Mouse (Mus musculus): ENCODE measurements around the gene Il12a.

Il12a gene

DNA sequence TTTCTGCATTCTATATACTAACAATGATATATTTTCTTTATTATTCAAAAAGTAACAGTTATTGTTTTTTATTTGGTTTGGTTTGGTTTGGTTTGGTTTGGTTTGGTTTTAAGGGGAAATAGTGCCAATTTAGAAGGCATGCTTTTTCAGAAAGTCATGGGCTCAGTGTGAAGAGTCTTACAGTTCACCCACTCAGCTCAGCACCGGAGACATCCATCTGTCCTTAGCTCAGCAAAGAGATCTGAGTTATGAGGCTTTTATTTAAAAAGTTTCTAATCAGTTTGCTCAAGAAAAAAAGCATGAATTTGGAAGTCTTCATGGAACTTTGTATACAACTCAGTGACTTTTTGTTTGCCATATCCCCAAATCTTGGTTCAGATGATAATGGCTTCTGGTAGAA, 6.2 kb upstream of the Il12a start:
- in situ Hi-C loops (cut with MboI, MseI) = no loop called here

DNA sequence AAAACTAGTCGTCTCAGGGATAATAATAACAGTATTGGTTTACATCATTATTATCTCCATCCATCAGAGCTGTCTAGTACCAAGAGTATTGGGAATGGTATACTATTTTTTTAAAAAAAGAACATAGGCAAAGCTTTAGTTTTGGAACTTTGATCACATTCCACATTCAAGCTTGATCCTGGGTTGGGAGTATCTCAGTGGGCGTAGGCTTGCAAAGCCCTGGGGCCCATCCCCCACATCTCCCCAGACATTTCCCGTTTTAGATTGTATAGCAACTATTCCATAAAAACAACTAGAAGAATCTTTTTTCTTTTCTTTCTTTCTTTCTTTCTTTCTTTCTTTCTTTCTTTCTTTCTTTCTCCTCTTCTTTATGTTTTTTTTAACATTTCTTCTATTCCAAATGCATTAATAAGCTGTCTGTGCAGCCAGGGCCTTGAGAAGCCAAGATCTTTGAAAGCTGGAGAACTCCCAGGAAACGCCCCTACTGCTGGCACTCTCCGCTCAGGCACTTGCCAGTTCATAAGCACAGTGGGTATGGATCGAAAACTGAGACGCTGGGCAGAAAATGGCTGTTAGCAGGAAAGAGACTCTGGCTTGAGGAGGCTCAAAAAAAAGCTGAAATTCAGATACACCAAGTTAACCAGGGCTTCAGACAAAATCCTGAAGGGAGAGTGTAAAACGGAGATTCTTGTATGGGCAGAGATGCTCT, 3.4 kb upstream of the Il12a start:
- in situ Hi-C loops (cut with MboI, MseI) = no loop called here

DNA sequence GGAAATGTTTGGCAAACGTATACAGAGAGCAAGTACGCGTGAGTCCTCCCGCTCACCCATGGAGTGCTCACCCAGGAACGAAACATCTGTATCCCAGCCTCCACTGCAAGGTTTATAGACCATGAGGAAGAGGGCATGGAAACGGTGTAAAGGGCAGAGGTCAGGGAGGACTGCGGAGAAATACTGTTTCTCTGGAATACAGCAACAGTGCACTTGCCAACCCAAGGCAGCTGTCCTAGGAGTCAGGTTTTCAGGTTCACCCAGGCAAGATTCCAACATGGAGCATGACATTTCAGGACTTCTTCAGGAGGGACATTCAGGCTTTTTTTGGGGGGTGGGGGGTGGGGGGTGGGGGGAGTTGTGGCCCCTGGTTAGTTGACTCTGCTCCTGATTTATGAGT, 1.1 kb upstream of the Il12a start:
- in situ Hi-C loops (cut with MboI, MseI) = no loop called here

DNA sequence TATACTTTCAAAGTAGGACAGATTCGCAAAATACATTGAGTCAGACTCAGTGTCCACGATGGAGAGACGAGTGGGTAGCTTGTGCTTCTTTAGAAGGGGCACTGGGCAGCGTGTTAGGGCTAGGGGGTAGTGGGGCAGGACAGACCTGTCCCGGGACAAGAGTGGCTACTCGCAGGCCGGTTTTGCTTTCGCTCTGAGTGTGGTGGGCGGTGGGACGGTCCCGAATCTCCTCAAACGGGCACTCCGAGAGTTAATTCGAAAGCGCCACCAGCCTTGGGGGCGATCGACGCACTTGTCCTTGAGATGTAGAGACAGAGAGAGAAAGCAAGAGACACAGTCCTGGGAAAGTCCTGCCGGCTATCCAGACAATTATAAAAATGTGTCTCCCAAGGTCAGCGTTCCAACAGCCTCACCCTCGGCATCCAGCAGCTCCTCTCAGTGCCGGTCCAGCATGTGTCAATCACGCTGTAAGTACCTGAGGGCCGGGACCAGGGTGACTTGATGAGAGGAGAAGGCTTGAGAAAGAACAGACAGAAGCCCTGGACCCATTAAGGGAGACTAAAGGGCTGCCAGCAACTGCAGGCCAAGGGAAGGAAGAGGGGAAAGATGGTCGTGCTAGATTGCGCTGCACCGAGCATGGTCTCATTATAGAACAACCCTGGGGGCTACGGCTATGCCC, 795 bp downstream of the Il12a start:
- in situ Hi-C loops (cut with MboI, MseI) = no loop called here

DNA sequence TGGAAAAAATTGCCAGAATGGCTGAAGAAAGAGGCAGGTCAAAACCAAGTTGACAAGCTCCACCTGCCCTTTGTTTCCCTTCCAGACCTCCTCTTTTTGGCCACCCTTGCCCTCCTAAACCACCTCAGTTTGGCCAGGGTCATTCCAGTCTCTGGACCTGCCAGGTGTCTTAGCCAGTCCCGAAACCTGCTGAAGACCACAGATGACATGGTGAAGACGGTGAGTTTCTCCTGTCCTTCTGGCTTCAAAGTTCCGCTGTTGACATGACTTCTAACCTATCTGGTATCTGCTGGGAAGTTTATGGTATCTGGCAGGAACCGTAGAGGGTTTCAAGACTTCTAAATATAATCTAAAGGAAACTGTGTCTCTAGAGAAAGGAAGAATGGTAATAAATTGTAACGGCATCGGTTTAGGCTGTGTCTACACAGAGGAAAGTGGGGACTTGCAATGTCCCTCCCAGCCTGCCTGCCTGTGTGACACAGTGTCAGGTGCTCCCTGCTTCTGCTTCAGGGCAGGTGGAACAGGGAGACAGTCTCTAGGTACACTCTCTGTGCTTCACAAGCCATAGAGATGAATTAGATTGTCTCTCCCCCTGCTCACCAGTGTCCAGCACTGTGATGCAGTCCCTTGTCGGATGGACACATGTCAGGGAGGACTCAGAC, 1.6 kb downstream of the Il12a start:
- in situ Hi-C loops (cut with MboI, MseI) = no loop called here

DNA sequence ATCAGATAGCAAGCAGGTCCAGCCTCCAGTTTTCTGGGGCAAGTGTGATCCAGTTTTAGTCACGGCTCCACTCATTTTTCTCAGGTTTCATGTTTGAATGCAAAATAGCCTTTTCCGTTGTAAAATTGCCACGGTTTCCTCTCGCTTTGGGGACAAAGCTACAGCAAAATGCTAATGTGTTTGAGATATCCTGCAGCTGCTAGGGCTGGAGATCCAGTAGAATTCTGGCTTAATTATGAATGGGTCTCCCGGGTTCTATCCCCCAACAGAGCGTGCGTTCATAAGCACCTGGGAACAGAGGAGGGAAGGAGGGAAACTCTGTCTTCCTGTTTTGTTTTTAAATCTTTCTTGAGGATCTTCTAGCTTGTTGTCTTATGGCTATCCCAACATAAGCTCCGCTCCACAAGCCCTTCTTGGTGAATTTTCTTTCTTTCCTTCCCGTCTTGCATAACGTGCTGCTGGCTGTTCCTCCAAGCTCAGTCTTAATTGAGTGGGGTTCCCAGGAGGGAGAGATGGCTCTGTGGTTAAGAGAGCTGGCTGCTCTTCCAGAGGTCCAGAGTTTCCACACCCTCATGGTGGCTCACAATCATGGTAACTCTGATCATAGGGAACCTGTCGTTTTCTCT, 2.3 kb downstream of the Il12a start:
- in situ Hi-C loops (cut with MboI, MseI) = no loop called here

DNA sequence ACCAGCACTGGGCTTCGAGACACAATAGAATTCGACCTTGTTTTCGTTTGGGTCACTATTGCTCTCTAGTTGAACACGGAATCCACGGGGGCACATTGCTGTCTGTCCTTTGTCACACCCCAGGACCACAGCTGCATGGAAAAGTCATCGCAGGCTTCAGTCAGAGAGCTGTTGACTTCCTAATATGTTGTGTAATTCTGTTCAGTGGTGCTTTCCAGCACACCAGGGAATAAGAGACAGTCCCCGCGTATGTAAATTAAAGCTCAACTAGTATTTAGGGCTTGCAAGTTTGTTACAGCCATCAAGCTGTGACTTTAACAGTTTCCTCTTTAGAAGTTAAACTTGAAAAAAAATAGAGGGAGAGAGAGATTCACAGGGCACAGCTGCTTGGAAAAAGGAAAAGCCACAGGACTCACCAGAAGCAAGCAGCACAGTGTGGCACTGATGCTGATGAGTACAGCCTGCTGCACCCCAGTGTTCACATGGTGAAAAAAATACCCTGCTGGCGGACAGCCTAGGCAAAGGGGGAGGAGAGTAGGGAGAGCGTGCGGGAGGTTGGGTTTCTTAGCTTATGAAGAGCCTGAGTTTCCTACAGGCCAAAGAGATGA, 3.1 kb downstream of the Il12a start:
- in situ Hi-C loops (cut with MboI, MseI) = no loop called here

DNA sequence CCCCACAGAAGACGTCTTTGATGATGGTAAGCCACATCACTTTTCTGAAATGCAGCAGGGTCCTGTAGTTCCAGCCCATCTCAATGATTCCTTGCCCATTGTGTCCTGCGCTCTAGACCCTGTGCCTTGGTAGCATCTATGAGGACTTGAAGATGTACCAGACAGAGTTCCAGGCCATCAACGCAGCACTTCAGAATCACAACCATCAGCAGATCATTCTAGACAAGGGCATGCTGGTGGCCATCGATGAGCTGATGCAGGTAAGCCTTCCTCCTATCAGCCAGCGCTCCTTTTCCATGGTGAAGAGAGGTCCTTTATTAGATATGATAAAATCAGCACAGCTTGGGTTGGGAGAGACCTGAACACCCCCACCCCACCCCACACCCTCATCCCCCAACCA, 4.9 kb downstream of the Il12a start:
- in situ Hi-C loops (cut with MboI, MseI) = no loop called here

DNA sequence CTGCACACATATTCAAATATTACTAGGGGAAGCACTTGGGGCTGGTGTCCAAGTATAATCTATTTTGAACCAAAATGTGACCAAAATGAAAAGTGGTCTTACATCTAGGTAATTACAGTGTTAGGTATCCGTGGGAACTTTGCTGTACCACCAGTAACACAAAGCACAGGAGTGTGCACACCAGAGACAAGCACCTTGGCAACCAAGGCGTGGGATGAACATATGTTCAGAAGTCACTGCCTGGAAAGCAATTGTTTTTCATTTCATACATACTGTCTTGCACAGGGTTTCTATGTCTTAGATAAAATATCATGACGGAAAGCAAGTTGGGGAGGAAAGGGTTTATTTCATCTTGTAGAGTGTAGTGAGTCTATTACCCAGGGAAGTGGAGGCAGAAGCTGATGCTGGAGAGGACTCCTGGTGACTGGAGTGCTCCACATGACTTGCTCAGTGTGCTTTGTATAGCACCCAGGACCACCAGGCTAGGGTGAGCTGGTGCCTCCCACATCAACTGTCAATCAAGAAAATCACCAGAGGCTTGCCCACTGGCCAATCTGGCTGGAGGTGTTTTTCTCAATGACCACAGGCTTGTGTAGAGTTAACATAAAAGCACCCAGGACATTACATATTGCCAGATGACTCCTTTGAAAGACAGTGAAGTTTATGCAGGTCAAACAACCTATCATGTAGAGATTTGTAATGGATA, 6.2 kb downstream of the Il12a start:
- in situ Hi-C loops (cut with MboI, MseI) = no loop called here

DNA sequence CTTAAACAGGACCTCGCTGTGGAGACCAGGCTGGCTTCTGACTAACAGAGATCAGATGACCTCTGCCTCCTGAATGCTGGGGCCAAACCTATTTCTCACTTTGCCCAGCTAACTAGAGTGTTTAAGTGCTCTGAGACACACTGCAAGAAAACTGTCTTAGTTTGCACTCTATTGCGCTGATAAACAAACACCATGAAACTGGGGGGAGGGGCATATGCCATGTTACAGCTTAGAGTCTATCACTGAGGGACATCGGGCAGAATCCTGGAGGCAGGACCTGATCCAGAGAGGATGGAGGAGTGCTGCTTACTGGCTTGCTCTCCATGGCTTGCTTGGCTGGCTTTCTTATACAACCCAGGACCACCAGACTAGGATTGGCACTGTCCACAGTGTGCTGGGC, 8.2 kb downstream of the Il12a start:
- in situ Hi-C loops (cut with MboI, MseI) = no loop called here

DNA sequence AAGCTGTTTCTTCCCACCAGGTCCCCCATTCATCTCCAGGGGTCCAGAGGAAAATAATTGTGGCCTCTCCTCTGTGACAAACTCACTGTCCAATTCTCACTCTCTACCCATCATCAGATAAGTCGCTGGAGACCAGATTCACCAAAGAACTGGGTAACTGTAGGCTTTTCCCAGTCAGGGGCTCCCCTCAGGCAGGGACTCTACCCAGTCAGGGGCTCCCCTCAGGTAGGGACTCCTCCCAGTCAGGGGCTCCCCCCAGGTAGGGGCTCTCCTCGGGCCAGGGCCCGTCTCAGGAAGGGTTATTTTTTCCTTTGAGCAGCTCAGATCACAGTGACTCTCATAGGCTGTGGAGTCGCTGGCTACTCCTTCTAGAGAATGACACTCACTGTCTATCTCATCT, 9.6 kb downstream of the Il12a start:
- in situ Hi-C loops (cut with MboI, MseI) = no loop called here

DNA sequence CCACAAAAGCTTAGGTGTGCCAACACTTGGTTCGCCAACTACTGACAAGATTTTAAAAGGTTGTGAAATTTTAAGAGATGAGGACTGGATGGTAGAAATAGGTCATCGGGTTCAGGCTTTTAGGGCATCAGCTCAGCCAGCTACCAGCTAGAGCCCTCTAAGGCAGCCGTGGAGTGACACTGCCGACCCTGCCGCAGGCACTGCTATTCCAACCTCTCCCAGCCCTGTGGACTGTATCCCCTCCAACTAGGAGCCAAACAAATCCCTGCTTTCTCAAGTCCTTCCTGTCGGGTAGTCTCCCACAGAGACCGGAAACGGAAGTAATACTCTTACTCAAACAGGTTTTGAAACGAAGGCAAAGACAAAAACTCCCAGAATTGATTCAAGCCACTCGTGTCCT, 15.9 kb downstream of the Il12a start:
- in situ Hi-C loops (cut with MboI, MseI) = no loop called here

DNA sequence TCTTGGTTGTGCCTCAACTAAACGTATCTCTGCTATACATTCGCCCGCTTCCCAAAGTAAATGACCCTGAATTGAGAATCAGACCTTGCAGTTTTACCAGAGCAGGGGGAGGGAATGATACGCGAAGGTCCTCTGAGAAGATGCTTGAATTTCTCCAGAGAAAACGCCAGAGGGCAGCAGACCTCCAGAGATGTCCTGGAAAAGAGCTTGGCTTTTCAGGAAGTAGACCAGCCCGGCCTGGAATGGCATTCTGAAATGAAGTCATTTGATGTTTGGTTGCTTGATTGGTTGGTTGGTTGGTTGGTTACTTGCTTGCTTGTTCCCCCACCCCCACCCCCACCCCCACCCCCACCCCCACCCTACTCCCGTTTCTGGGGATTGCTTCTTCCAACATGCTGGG, 17.8 kb downstream of the Il12a start:
- in situ Hi-C loops (cut with MboI, MseI) = no loop called here

DNA sequence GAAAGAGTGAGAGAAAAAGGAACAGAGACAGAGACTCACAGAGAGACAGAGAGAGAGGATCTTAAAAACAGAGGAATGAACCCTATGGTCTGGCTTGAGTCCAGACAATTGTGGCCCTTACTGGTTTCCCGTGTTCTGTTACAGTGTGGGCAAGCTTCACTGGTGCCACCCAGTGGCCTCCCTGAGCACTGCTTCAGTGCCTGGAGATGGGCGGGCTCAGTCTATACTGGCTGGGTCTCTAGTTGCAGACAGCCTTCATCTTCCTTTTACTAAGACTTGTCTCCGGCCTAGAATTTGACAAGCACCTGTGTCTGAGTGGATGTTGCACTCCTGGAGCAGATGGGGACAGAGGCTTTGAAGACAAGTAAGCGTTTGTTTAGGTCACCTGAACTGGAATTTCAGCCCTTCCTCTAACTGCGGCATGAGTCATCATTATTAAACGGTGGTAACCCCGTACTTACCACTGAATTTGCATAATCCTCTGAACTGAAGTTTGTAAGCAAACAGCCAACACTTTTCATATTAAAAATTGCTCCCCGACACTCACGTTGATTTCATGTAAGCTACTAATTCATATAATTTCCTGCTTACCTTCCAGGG, 18.9 kb downstream of the Il12a start:
- in situ Hi-C loops (cut with MboI, MseI) = no loop called here

DNA sequence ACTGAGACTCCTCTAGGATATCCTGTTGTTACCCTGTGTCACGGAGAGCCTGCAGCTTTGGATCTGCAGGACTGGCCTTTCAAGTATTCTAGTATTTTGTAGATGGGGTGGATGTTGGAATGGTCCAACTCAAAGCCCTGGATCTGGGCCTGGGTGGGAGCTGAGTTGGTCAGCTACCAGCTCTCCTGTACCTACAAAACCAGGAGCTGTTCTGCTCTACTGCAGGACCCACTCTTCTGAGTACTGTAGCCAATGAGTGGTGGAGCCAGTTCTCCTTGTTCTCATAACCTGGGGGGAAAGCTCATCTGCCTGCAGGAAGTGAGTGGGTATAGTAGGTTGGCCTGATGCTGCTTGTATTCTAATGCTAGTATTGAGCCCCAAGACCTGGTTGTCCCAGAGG, 20.0 kb downstream of the Il12a start:
- in situ Hi-C loops (cut with MboI, MseI) = loop anchor here (5.0 kb wide), 2 partner anchors 93 to 242 kb away; no protein-coding TSS in a partner anchor

DNA sequence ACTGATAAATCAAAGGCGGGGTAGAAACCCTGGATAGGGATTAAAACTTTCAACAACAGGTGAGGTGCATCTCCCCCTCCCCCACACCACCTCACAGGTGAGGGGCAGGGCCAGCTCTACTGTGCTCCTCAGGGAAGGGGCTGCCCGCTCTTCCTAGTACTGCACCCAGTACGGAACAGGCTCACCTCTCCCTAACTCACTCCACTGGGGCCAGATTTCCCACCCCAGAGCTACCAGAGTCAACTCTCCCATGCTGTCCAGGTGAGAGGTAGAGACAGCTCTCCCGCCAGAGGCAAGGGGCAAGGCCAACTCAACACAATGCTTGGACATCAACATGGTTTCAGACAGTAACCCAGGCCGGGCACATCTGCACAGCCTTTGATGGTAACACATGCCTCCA, 21.1 kb downstream of the Il12a start:
- in situ Hi-C loops (cut with MboI, MseI) = loop anchor here (5.0 kb wide), 2 partner anchors 94 to 241 kb away; no protein-coding TSS in a partner anchor

DNA sequence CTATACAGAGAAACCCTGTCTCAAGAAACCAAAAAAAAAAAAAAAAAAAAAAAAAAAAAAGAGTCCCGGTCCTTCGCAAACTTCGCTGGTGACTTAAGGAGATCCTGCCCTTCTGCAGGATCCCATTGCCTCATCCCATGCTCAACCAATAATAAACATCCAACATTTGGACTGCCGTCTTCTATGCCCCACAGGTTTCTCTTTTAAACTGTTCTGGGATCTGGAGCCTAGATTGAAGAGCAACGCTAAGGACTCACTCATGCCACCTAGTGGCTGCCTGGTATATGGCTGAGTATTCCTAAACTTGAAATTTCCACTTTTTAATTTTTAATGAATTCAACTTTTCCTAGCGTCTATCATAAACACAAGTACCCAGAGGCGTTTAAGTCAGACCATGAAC, 23.1 kb downstream of the Il12a start:
- in situ Hi-C loops (cut with MboI, MseI) = loop anchor here (5.0 kb wide), 2 partner anchors 96 to 239 kb away; no protein-coding TSS in a partner anchor

DNA sequence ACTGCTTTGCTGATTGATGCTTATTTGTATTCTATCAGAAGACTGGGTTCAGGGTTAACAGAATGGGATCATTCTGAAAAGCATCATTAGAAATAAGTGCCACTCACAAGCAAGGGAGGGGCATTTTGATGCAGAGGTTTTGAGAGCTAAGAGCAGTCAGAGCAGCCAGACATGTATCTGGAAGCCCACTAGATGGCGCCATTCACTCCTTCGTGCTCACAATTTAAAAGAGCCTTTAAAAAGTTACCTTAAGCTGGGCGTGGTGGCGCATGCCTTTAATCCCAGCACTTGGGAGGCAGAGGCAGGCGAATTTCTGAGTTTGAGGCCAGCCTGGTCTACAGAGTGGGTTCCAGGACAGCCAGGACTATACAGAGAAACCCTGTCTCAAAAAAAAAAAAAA, 26.9 kb downstream of the Il12a start:
- in situ Hi-C loops (cut with MboI, MseI) = loop anchor here (5.0 kb wide), 1 partner anchor 40 kb away; no protein-coding TSS in a partner anchor

DNA sequence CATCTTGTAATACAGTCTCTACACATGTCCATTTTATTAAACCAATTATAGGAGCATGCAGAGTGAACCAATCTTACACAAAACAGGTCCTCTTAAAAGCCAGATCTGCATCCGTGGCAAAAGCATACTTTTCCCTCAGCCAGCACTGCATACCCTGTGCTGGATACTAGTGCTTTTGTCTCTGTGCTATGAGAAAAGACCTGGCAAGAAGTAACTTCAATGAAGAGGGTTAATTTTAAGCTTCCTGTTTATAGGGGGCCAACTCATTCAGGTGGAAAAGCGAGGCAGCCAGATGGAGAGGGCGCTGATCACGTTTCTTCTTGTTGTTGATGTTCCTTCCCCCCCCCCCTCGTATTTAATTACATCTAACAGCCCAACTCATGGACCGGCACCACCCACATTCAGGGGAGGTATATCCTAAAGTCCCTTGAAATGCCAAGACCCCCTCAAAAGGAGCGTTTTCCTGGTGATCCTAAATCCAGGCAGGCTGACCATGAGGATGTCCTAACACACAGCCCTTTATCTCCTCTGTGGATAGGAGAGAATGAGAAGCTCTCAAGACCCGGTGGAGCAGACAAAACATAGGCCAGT, 28.9 kb downstream of the Il12a start:
- in situ Hi-C loops (cut with MboI, MseI) = loop anchor here (5.0 kb wide), 1 partner anchor 38 kb away; no protein-coding TSS in a partner anchor

DNA sequence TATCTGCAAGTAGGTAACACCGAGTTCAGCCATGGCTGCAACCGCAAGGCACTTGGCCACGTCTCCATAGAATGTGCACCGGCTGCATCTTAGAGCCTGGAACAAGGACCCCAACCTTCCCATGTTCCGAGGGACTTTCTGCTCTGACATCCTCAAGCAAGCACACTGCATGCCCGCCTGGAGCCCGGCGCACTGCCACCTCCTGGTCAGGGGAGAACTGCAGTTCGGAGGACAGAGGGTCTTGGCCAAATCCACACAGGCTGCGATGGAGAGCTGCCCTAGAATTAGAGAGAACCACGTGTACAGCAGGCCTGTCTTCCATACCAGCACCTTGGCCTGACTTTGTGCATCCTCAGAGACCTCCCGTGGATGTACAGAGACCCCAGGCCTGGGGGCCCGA, 29.8 kb downstream of the Il12a start:
- in situ Hi-C loops (cut with MboI, MseI) = no loop called here

All from T-helper 1 cell (primary cell).